Mouse (Mus musculus) erythroblast, embryonic 14.5 days (primary cell): Measurements from ENCODE around the gene Fbxo10. TPM values are rescaled to one million over a fixed set of nuclear protein-coding genes. Genes with fewer than 3 reads are reported as not detected.

Source experiments
- H3K27me3 ChIP-seq: 2 replicates; pipeline ENCODE4 v1.6.1; 2012; ENCODE audit warnings: inconsistent platforms; ENCODE audit not compliant: control insufficient read depth
- H3K36me3 ChIP-seq: 2 replicates; pipeline ENCODE4 v1.6.1; 2012; ENCODE audit warnings: mild to moderate bottlenecking, inconsistent platforms; ENCODE audit not compliant: control insufficient read depth
- H3K4me1 ChIP-seq: 2 replicates; pipeline ENCODE4 v1.6.1; 2012; ENCODE audit warnings: inconsistent platforms; ENCODE audit not compliant: control insufficient read depth
- H3K4me3 ChIP-seq: replicated peaks from 2 replicates; pipeline ENCODE3; 2012; ENCODE audit warnings: moderate library complexity, mild to moderate bottlenecking, inconsistent platforms
- H3K9me3 ChIP-seq: 2 replicates; pipeline ENCODE4 v1.6.1; 2012; ENCODE audit warnings: low read length, inconsistent platforms, mixed read lengths; ENCODE audit not compliant: control insufficient read depth
- GATA1 ChIP-seq: IDR thresholded peaks from 2 replicates; pipeline ENCODE4 v1.6.1; 2012; ENCODE audit warnings: low read length, inconsistent platforms, mixed read lengths
- TAL1 ChIP-seq: IDR thresholded peaks from 3 replicates; pipeline ENCODE4 v1.6.1; 2012; ENCODE audit warnings: low read length, inconsistent platforms, mixed read lengths
- polyA plus RNA-seq: library from polyadenylated mRNA; stranded (reverse); fragments of >175 nt; gene quantifications from 2 replicates; pipeline ENCODE4 v1.2.3, GENCODE M21; 2012

Fbxo10 gene
- polyA plus RNA-seq, 1 experiment: 0.60 TPM

DNA sequence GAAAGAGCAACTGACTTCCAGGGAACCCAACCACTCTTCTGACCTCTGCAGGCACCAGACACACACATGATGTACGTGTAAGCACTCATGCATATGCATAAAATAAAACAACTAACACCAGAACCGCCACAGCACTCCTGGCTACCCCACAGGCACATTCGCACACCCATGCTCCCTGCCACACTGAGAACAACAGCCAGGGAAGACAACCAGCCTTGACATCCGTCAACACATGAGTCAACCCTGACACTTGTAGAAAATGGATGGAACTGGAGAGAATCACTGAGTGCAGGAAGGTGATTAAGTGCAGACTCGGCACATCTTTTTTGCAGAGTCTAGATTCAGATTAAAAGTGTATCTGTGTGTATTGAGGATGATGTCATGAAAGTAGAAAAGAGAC, 47.8 kb downstream of the Fbxo10 start:
- H3K27me3 ChIP-seq: no peaks in the 10 kb centered on the region
- H3K9me3 ChIP-seq: no peaks in the 10 kb centered on the region
- TF ChIP-seq TAL1: no peak
- no peaks in the 10 kb centered on the region for H3K4me1 ChIP-seq
- H3K4me3 ChIP-seq: no peak overlapping the region
- peaks cover 71% of the 10 kb centered on the region for H3K36me3 ChIP-seq

DNA sequence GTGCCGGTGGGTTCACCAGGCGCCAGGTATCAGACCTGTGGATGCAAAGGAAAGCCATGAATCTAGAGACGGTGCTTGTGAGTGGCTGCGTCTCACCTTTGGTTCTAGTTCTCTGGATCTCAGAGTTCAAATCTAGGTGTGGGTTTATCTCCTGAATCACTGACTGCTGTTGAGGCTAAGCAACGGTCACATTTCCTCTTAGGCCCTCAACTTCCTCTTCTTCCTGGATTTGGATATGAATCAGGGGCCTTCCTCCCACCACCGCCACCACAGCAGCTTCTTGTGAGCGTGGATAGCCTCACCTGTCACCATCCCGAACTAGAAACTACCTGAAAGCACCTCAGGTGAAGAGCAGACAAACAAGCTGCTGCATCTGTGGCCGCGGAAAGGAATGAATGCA, 48.4 kb downstream of the Fbxo10 start:
- H3K27me3 ChIP-seq: no peaks in the 10 kb centered on the region
- H3K9me3 ChIP-seq: no peaks in the 10 kb centered on the region
- H3K36me3 ChIP-seq: peaks cover 71% of the 10 kb centered on the region
- no peak for TF ChIP-seq GATA1
- no peak for TF ChIP-seq TAL1
- no peaks in the 10 kb centered on the region for H3K4me1 ChIP-seq
- H3K4me3 ChIP-seq: no peak overlapping the region

DNA sequence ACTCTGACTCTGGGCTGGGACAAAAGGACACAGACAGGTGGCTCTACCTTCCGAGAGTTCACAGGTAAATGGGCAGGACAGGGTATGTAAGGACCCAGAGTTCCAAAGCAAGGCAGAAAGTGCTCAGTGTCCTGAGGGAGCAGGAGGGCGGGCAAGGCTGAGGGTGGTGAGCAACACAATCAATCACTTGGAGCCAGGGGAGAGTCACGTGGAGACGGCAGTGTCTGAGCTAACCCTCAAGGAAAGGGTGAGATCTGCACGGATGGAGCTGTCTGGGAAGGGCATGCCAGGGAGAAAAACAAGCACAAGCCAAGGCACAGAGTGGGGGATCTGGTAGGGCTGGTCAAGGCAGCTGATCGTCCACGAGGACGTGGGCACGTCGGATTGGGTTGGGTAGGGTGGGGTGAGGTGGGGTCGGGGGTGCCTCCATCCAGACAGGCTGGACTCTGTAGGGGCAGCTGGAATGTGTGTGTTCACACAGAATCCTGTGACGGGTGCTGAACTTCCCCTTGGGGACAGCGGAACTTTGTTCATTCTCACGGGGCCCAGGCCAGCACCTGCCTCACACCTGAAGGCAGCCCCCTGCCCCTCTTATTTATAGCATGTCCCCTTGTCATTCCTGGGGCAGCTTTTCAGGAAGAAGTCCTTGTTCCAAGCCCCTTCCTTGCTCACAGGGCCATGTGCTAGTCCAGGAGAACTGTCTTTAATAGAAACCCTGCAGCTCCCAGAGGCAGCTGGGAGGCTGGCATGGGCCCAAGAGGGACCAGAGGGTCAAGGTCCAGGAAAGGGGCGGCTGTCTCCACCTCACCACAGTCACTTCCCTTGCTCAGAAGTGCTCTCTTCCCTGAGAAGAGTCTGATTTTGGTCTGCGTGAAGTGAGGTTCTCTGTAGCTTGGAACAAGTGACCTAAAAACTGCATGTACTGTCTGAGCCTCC, 49.4 kb downstream of the Fbxo10 start:
- Histone ChIP-seq H3K36me3 (peaks cover 72% of the 10 kb centered on the region), H3K27me3 (no peaks in the 10 kb centered on the region), H3K4me3 (no peak overlapping the region), H3K4me1 (no peaks in the 10 kb centered on the region), H3K9me3 (no peaks in the 10 kb centered on the region)
- no peak for TF ChIP-seq GATA1

DNA sequence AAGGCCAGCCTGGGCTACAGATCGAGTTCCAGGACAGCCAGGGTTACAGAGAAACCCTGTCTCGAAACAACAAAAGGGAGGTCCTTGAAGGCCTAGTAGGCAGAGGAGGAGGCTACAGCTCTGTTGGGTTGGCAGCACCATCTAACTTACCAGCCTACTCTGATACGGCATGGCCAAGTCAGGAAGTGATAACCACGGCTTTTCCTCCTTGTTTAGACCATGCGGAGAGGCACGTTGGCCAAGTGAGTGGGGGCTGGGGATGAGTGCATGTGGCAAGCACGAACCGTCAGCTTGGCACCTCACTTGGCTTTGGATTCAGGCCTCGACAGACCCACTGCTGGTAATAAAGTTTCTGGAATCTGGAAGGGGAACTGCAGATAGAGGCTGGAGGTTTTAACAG, 51.8 kb downstream of the Fbxo10 start:
- H3K4me3 ChIP-seq: no peak overlapping the region

DNA sequence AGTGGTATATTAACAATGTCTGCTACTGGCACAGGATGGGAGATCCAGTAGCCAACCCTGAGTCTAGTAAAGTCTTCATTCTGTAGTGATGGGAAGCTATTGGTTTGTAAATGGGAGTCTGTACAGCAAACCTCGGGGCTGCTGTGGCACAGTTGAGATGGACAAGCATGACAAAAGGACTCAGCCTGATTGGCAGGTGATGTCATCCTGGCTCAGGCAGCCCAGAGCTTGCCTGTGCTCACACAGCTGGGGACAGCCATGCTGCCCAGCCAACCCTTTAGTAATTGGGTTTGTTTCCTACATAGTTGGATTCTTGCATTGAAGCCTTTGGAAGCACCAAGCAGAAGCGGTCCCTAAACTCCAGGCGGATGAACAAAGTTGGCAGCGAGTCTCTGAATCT, 57.9 kb downstream of the Fbxo10 start:
- TF ChIP-seq GATA1: no peak
- TF ChIP-seq TAL1: no peak
- Histone ChIP-seq H3K9me3 (no peaks in the 10 kb centered on the region), H3K36me3 (peaks cover 68% of the 10 kb centered on the region), H3K4me1 (no peaks in the 10 kb centered on the region), H3K4me3 (no peak overlapping the region), H3K27me3 (no peaks in the 10 kb centered on the region)

More for the DNA sequence above, 51.8 kb downstream of the Fbxo10 start:
- TF ChIP-seq GATA1 (no peak), TAL1 (no peak)
- H3K36me3 ChIP-seq: peaks cover 90% of the 10 kb centered on the region
- H3K27me3 ChIP-seq: no peaks in the 10 kb centered on the region
- no peaks in the 10 kb centered on the region for H3K9me3 ChIP-seq
- no peaks in the 10 kb centered on the region for H3K4me1 ChIP-seq

DNA sequence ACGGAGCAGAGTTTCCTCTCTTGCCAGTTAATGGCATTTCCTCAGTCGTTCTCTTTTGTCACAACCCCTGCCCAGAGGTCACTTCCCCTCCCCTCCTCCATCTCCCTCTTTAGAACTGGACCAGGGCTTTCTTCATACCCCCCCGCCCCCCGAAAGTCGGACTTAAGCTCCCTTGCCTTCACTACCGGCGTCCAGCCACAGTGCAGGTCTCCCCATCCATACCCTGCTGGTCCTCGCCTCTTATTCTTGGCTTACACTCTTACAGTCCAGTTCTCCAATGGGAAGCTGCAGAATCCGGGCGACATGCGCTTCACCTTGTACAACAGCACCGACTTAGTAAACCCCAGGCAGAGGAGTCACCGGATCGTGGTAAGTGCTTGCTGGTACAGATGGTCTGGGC, 65.4 kb downstream of the Fbxo10 start:
- Histone ChIP-seq H3K4me1 (peaks cover 41% of the 10 kb centered on the region), H3K27me3 (no peaks in the 10 kb centered on the region), H3K36me3 (peaks cover 6% of the 10 kb centered on the region), H3K4me3 (peak overlapping the region; percentile 83), H3K9me3 (no peaks in the 10 kb centered on the region)
- TF ChIP-seq GATA1 (no peak), TAL1 (no peak)

DNA sequence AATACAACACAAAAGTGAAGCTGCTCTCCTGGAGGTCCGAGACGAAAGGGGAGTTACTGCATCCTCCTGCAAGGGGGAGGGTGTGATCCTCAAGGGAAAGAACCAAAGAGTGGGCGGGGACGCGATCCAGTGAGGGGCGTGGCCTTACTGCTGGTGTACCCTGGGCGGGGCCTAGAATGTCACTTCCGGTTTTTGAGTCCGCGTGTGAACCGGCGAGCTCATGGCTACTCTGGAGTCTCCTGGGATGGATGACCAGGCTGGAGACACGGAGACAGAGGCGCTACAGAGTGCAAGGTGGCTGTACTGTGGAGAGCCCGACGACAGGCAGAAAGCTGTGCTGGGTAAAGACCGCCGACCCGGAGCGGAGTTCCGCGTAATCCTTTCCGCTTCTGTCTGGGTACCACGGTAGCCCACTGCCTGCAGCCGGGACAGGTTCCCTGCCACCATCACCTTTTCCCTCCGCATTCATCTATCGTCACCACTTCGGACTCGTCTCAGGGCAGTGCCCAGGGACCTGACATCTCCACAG, 65.9 kb downstream of the Fbxo10 start, which contains the start of gene Polr1e:
Gene Polr1e (plus strand): TSS at position 132 of the 529 bp plus-strand sequence.
- TF ChIP-seq TAL1: no peak
- TF ChIP-seq GATA1: no peak
- Histone ChIP-seq H3K36me3 (peaks cover 3% of the 10 kb centered on the region; the same call in 1 of the 2 replicates), H3K27me3 (no peaks in the 10 kb centered on the region), H3K4me1 (peaks cover 46% of the 10 kb centered on the region), H3K4me3 (peak within 1 kb of the TSS; percentile 83), H3K9me3 (no peaks in the 10 kb centered on the region)

DNA sequence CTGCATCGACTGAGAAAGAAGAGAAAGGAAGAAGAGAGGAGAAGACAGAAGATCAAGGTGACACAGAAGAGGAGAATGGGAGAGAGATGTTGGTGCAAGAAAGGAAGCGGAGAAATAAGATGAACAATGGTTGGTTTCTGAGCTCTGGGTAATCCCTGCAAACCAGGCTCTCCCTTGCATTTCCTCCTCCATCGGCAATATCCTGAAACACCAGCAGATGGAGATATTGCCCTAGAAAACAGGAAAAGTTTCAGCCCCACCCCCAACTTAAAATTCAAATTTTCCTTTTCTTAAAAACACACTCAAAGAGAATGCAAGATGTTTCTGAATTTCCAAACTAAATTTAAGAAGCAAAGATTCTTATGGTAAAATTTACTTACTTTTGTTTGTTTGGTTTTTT, 68.8 kb downstream of the Fbxo10 start:
- H3K4me1 ChIP-seq: peaks cover 56% of the 10 kb centered on the region
- H3K9me3 ChIP-seq: no peaks in the 10 kb centered on the region
- H3K27me3 ChIP-seq: no peaks in the 10 kb centered on the region
- TF ChIP-seq TAL1 (no peak), GATA1 (no peak)
- H3K36me3 ChIP-seq: no peaks in the 10 kb centered on the region
- H3K4me3 ChIP-seq: no peak overlapping the region

DNA sequence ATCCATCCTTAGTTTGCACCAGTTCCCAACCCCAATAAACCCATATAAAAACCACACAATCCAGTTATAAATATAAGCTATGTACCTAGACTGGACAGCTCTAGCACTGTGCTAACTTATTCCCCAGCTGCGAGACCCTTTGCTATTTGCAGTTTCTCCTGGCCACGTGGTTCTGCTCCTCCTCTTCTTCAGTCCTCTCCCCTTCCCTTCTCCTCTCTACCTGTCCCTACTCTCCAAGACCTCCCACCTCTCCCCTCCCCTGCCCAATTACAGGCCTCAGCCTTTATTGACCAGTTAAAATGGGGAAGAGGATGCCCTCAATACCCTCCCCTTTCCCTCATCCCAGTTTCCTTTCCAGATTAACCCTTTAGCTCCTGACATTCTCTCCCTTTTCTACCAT, 70.9 kb downstream of the Fbxo10 start:
- no peaks in the 10 kb centered on the region for H3K9me3 ChIP-seq
- TF ChIP-seq GATA1: no peak
- TF ChIP-seq TAL1: no peak
- no peaks in the 10 kb centered on the region; the same call in 1 of the 2 replicates for H3K36me3 ChIP-seq
- no peaks in the 10 kb centered on the region for H3K27me3 ChIP-seq
- peaks cover 49% of the 10 kb centered on the region for H3K4me1 ChIP-seq
- peak overlapping the region; percentile 99 for H3K4me3 ChIP-seq
